Mouse (Mus musculus) olfactory bulb, adult 2 months (tissue): ENCODE results near the gene Atl3.

Source experiments
- CTCF ChIP-seq: fragments of 200-500 bp; IDR thresholded peaks from 2 replicates; pipeline ENCODE4 v1.5.1; 2012; ENCODE audit warnings: low read depth, mild to moderate bottlenecking, low read length, moderate library complexity; ENCODE audit not compliant: insufficient read depth
- POLR2A ChIP-seq: fragments of 200-500 bp; IDR thresholded peaks from 2 replicates; pipeline ENCODE4 v1.6.1; 2012; ENCODE audit warnings: mild to moderate bottlenecking, low read depth, low read length, moderate library complexity; ENCODE audit not compliant: insufficient read depth

GRCm38 (mm10) chr19:7581042-7581441 lies 87.2 kb downstream of the Atl3 start:
- no peak for TF ChIP-seq CTCF
- no peak for TF ChIP-seq POLR2A
